Mouse (Mus musculus): ENCODE data around the gene Tmem119.

DNA sequence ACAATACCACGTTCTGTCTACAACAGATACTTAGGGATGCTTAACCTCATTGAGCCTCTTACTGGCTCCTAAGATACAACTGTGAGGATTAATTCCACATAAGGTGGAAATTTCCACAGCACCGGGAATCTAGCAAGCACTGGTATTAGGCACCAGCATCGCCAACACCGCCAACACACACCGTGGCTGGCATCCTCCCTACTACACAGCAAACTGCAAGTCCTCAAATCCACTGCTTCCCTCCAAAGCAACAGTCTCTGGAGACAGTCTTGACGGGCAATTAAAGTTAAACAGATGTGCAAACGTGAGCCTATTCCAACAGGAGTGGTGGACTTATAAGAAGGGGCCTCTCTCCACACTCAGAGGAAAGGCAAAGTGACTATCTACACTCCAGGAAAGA, 19.1 kb downstream of the Tmem119 start:
- TF ChIP-seq USF1 (IDR thresholded peaks at IDR 0.05; ENCODE audit: low read depth) (no peak), TCF12 (IDR thresholded peaks at IDR 0.05; ENCODE audit: insufficient read depth, poor library complexity, severe bottlenecking) (no peak), POLR2A (IDR thresholded peaks at IDR 0.05; ENCODE audit: insufficient read length, low read depth) (no peak)
